Mouse (Mus musculus) urinary bladder, adult 18-20 months (tissue): ENCODE measurements around the gene Ift46.

ENCODE experiments used
- DNase-seq, 2 experiments: peaks; one replicate each; pipeline ENCODE4 v3.0.0; 2022; ENCODE audit warnings: low spot score in 2 of 2, mixed read lengths in 2 of 2

The Ift46 gene

DNA sequence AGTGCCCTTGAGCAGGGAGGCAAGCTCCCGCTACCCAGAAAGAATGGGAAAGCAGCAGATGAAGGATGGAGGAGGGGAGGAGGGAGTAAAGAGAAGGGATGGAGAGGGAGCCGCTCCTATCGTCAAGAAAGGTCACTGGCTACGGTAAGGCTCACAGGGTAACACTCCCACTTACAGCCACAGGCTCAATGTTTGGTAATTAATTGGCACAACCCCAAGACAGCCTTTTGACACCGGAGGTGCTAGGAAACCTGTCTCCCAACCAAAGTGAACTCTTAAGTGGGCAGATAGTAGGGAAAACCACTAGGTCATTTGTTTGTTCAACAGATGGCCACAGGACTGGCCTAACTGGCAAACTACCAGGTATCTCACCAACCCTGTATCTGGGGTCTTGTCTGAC is 39.4 kb downstream of the Ift46 start:
- DNase-seq: no peak

- no peak for DNase-seq
Measured at GRCm38 (mm10) chr9:44807778-44808177, 40.1 kb downstream of the Ift46 start.

DNA sequence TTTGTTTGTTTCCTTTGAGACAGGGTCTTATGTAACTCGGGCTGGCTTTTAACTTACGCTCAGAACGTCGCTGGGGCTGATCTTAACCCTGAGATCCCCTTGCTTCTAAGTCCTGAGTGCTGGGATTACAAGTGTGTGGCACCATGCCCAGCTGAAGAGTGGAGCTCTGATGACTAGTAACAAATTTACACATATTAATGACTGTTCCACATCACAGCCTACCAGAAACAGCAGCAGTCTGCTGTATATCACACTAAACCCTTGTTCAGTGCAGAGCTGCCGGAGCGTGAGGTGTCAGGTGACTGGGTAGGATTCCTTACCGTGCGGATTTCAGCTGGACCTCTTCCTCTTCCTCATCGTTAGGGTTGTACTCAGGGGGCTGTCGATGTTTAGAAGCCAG is 42.6 kb downstream of the Ift46 start:
- no peak for DNase-seq

DNA sequence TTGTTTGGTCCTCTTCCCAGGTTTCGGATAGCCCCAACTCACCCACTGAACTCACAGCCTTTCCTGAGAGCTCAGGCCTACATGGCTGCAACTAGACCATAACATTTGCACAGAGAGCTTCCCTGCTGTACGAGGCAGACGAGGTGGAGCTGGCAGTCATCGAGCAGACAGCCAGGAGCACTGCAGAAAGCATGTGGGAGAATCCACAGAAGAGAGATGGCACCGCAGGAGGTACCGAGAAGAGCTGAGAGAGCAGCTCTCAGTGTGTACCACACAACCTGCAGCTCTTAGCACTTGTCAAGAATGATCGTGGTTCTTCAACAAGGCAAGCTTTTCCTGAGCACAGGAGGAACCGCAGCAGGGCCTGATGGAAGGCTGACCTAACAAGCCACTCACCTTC is 46.5 kb downstream of the Ift46 start:
- no peak for DNase-seq

- no peak for DNase-seq
Measured at GRCm38 (mm10) chr9:44817522-44817921, 49.8 kb downstream of the Ift46 start.

DNA sequence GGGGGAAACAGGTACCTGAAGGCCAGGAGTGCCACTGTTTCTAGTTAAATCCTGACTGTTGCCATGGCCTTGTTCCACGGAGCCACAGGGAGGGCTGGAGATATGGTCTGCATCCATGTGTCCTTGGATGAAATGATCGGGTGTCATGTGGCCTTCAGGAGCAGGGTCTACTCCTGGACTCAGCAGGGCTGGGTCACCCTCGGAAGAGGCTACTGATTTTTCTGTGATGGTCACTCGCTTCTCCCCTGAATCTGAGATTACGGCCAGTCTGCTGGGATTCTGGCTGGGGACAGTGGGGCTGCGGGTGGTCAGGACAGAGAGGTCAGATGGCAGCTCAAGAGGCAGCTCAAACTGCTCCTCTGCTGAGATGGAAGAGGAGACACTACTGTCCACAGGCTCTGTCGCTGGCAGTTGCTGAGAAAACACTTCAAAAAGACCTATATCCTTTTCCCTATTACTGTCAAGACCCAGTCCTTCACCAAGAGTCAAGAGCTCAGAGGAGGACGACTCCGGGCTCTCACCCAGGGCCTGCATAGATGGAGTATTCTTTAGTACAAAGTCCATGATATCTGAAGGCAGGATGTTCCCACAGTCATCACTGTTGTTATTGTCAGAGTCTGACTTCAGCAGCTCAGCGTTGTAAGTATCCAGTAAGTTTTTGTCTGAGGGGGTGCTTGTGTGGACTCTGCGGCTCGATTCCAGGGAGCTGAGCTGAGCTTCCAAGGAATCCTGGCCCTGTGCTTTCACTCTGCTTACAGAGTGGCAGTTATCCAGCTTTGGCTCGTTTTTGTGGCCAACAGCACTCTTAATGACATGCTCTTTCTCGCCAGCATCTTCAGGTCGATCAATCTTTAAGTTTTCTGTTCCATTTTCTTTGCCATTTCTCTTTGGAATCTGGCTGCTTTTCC is 52.5 kb downstream of the Ift46 start:
- DNase-seq: no peak

GRCm38 (mm10) chr9:44826660-44827059 is 59.0 kb downstream of the Ift46 start:
- no peak for DNase-seq

DNA sequence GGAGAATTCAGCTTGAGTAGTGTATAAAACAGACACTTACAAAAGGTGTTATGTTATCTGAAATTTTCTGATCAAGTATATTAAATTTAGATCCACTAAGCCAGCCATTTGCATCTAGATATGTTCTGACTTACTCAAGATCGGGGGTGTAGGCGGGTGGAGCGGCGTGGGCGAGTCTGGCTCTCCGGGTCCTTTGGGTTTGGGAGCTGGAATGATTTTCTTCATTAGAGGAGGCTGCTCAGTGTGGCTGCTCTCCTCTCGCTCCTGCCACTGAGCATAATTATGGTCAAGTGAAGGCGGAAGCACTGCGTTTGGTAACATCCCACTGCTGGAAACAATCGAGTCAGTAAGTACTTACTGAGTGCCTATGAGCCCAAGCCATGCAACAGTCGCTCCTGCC is 61.2 kb downstream of the Ift46 start:
- DNase-seq: no peak

- DNase-seq: no peak
Measured at GRCm38 (mm10) chr9:44830506-44830905, 62.8 kb downstream of the Ift46 start.

GRCm38 (mm10) chr9:44832356-44832755 is 64.6 kb downstream of the Ift46 start:
- DNase-seq: no peak

DNA sequence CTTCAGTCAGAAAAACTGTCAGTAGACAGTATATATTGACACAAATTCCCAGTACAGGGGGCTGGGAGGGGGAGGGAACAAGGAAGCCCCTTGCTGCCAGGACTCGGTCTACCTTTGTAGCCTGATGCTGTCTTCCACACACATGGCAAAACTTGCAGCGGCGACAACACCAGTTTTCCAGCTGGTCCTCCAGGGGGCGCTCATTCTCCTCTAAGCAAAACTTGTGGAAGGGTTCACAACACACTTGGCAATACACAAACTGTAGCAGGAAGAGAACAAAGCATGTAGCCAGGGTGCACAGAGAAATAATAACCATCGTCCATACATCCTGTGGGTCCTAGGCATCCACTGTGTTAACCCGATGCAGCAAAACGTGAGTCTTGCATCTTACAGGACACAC is 68.7 kb downstream of the Ift46 start:
- peak; percentile 48 to 65 for DNase-seq

- no peak for DNase-seq
Measured at GRCm38 (mm10) chr9:44841241-44841640, 73.5 kb downstream of the Ift46 start.
